Mouse (Mus musculus): ENCODE results near the gene Ttc37.

DNA sequence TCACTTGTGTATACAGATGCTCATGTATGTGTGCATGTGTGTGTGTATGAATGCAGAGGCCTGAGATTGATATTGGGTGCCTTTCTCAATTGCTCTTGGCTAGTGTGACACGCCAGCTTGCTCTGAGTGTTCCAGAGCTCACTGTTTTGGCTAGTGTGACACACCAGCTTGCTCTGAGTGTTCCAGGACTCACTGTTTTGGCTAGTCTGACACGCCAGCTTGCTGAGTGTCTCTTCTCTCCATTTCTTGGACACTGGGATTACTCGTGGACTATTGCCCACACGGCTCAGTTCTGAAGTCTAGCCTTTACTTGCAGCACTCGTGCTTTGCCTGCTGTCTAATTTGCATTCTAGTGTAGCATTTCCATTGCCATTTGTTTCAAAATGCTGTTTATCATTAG lies 80.2 kb downstream of the Ttc37 start:
- no peak for TF ChIP-seq CTCF (conservative IDR thresholded peaks at IDR 0.05; ENCODE audit: low read length)
- TF ChIP-seq NANOG (IDR thresholded peaks at IDR 0.05; ENCODE audit: borderline replicate concordance, low read length), result no peak

All from E14TG2a.4 (cell line).